Comparison of ENCODE assay signal across 29 mouse cellular contexts in the genomic region with DNA sequence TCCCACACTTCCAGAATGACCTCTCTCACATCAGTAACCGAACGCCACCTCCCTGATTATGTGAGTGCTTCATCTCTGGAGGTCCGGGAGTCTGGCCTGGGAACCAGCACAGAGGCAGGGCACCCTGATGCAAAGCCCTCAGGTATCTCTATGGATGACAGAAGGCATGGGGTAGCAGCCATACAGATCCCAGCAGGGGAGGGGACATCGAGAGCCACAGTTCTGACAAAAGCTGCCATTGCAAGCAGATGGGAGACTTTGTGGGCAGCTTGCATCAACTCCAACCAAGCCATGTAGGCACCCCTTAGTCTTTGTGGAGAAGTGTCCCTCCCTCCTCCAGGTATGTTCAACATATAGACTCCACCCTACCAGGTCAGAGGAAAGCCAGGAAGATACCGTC. TPM values are rescaled to one million over a fixed set of nuclear protein-coding genes. Genes with fewer than 3 reads are reported as not detected.
"Had no signal": no experiment of that assay in that cellular context is flagged by ENCODE, and none has a peak within 500 bp of the region (broad histone marks: within the 10 kb centered on the region; RNA-seq: fewer than 3 reads in every experiment).

No protein-coding gene starts in this region.

- DNase-seq: gastrocnemius, postnatal 14 days; gastrocnemius, postnatal 36 days; heart, adult 11 months; heart, adult 2 months; heart, postnatal 14 days; heart, postnatal 36 days; kidney, adult 18-20 months; kidney, adult 8-10 months; kidney, postnatal 10 days; kidney, postnatal 25 days; kidney, postnatal 4 days; liver; liver, embryonic 13.5 days had no signal

- ATAC-seq: hindbrain, embryonic 16.5 days; inflammation-experienced regulatory T-cells, adult 6 months; intestine, embryonic 15.5 days; intestine, postnatal 0 days had no signal

- H3K4me3 ChIP-seq: heart, adult 2 months; heart, embryonic 13.5 days; heart, embryonic 15.5 days; hindbrain, embryonic 10.5 days; hindbrain, embryonic 12.5 days; intestine, embryonic 15.5 days; layer of hippocampus, adult 2 months; left cerebral cortex, adult 2 months; limb, embryonic 10.5 days; limb, embryonic 12.5 days; liver, embryonic 13.5 days; liver, embryonic 15.5 days had no signal

- H3K4me1 ChIP-seq: heart, embryonic 13.5 days; heart, embryonic 15.5 days; intestine, embryonic 15.5 days; limb, embryonic 12.5 days; liver, embryonic 13.5 days; liver, embryonic 15.5 days had no signal

- H3K27ac ChIP-seq: heart, adult 2 months; heart, embryonic 13.5 days; heart, embryonic 15.5 days; hindbrain, embryonic 10.5 days; hindbrain, embryonic 12.5 days; hindbrain, embryonic 14.5 days; intestine, embryonic 15.5 days; layer of hippocampus, adult 2 months; left cerebral cortex, adult 2 months; limb, embryonic 10.5 days; limb, embryonic 12.5 days; liver, embryonic 13.5 days; liver, embryonic 15.5 days had no signal

- H3K27me3 ChIP-seq: heart, embryonic 15.5 days; hindbrain, embryonic 12.5 days; intestine, embryonic 15.5 days; limb, embryonic 12.5 days; liver, embryonic 13.5 days; liver, embryonic 15.5 days had no signal

- H3K9ac ChIP-seq: heart, embryonic 13.5 days; heart, embryonic 15.5 days; hindbrain, embryonic 12.5 days; hindbrain, embryonic 14.5 days; intestine, embryonic 15.5 days; limb, embryonic 12.5 days; liver, embryonic 13.5 days; liver, embryonic 15.5 days had no signal

- H3K4me2 ChIP-seq: heart, embryonic 11.5 days; heart, embryonic 13.5 days; heart, embryonic 15.5 days; hindbrain, embryonic 12.5 days; hindbrain, embryonic 14.5 days; intestine, embryonic 15.5 days; limb, embryonic 12.5 days; liver, embryonic 11.5 days; liver, embryonic 13.5 days; liver, embryonic 15.5 days had no signal

- H3K36me3 ChIP-seq: heart, embryonic 13.5 days; heart, embryonic 15.5 days; hindbrain, embryonic 10.5 days; hindbrain, embryonic 12.5 days; intestine, embryonic 15.5 days; limb, embryonic 10.5 days; limb, embryonic 12.5 days; liver, embryonic 13.5 days; liver, embryonic 15.5 days had no signal

- H3K9me3 ChIP-seq: heart, embryonic 13.5 days; heart, embryonic 15.5 days; hindbrain, embryonic 10.5 days; hindbrain, embryonic 12.5 days; intestine, embryonic 15.5 days; limb, embryonic 10.5 days; limb, embryonic 12.5 days; liver, embryonic 15.5 days had no signal

RNA-seq across cellular contexts. Expression of a gene that starts 20.2 kb away (rescaled TPM):
- polyA plus RNA-seq: inflammation-experienced regulatory T-cells, adult 6 months; liver, embryonic 15.5 days had no signal
